Mouse (Mus musculus) liver, embryonic 16.5 days (tissue): ENCODE results near the gene Usp48. TPM values are rescaled to one million over a fixed set of nuclear protein-coding genes. Genes with fewer than 3 reads are reported as not detected.

ENCODE experiments used
- ATAC-seq: fragments of 200-750 bp; cut with Nextera tagmentation; 2 replicates; pipeline ENCODE4 v1.8.0; 2017; ENCODE audit warnings: low read depth, mild to moderate bottlenecking, moderate number of reproducible peaks, moderate library complexity
- H3K27ac ChIP-seq: fragments of 300-500 bp; sonication (generic); 2 replicates; pipeline ENCODE4 v1.5.1; 2014; ENCODE audit warnings: mild to moderate bottlenecking, low read length
- H3K27me3 ChIP-seq: fragments of 300-500 bp; sonication (generic); 2 replicates; pipeline ENCODE4 v1.6.1; 2014; ENCODE audit warnings: low read depth, low read length, mixed read lengths; ENCODE audit not compliant: control insufficient read depth, insufficient read depth
- H3K36me3 ChIP-seq: fragments of 300-500 bp; sonication (generic); 2 replicates; pipeline ENCODE4 v1.6.1; 2014; ENCODE audit warnings: mild to moderate bottlenecking; ENCODE audit not compliant: control insufficient read depth, insufficient read depth
- H3K4me1 ChIP-seq: fragments of 300-500 bp; sonication (generic); 2 replicates; pipeline ENCODE4 v1.6.1; 2014; ENCODE audit warnings: low read depth, low read length, mixed read lengths; ENCODE audit not compliant: control insufficient read depth
- H3K4me2 ChIP-seq: fragments of 300-500 bp; sonication (generic); 2 replicates; pipeline ENCODE4 v1.6.1; 2014; ENCODE audit warnings: low read depth, low read length, mixed read lengths
- H3K4me3 ChIP-seq: fragments of 300-500 bp; sonication (generic); 2 replicates; pipeline ENCODE4 v1.5.1; 2014; ENCODE audit warnings: low read depth, mild to moderate bottlenecking, low read length
- H3K9ac ChIP-seq: fragments of 300-500 bp; sonication (generic); 2 replicates; pipeline ENCODE4 v1.6.1; 2014; ENCODE audit warnings: low read depth, low read length
- H3K9me3 ChIP-seq: fragments of 300-500 bp; sonication (generic); replicated peaks from 2 replicates; pipeline ENCODE4 v1.6.1; 2016; ENCODE audit warnings: low read length; ENCODE audit not compliant: control insufficient read depth
- WGBS: fragments of 180-500 bp; shearing (Covaris S2); extraction: QIAGEN DNeasy Blood & Tissue Kit; methylation state at CpG from one replicate; pipeline ENCODE4 v1.1.7; 2014; ENCODE audit not compliant: insufficient replicate concordance; 5-methylcytosine and 5-hydroxymethylcytosine counted together
- polyA plus RNA-seq: library from polyadenylated mRNA; unstranded; fragments of >200 nt; fragmentation: Nextera tagmentation; extraction: Ambion mirVana; gene quantifications from 2 replicates; pipeline ENCODE4 v1.2.1, GENCODE M21; 2015

Usp48 gene
- polyA plus RNA-seq, 1 experiment from 2014 or later, result 27.1 TPM

DNA sequence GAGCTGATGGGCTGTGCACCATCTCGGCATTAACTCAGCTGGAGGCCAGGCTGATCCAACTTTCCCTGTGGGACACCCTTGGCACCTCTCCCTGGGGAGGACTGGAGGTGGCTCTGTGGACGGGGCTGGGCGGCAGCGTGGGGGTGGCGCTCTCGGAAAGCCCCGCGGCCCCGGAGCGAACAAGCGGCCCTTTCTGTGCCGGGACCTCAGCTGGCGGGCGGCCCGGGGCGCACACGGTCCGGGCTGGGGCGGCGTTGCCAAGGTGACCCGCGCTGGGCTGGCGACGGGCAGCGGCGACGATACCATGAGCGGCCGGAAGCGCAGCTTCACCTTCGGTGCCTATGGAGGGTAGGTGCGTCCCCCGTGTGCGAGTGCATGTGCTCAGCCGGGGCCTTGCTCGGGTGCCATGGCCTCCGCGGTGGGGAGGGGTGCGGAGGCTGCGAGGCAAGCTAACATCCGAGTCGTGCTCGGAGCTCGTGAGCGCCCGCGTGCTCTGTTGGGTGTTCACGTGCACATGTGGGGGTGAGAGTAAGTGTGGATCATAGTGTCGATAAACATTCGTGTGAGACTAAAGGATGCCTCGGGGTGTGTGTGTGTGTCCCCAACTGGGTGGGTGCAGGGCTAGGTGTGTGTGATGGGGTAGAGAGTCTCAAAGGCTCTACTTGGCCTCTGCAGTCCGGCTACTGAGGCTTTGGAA, 88.0 kb downstream of the Usp48 start:
- Histone ChIP-seq H3K9ac (no peak overlapping the region), H3K4me1 (no peaks in the 10 kb centered on the region; the same call in 1 of the 2 replicates), H3K36me3 (no peaks in the 10 kb centered on the region), H3K27ac (no peak overlapping the region), H3K9me3 (no peaks in the 10 kb centered on the region), H3K4me3 (0 out of 2 replicates have a peak overlapping the region, but pooled peaks have one; percentile 15), H3K27me3 (peaks cover 33% of the 10 kb centered on the region), H3K4me2 (no peak overlapping the region)
- 5% methylated on average over 41 of the region's 52 CpGs for WGBS
- ATAC-seq, result no peak

GRCm38 (mm10) chr4:137682961-137683453, 89.5 kb downstream of the Usp48 start:
- 35% methylated on average over 7 of the region's 7 CpGs for WGBS
- H3K4me2 ChIP-seq, result no peak overlapping the region
- no peak overlapping the region for H3K9ac ChIP-seq
- no peak overlapping the region for H3K4me3 ChIP-seq
- H3K27me3 ChIP-seq, result peaks cover 33% of the 10 kb centered on the region
- no peak overlapping the region for H3K27ac ChIP-seq
- ATAC-seq, result no peak
- no peaks in the 10 kb centered on the region; the same call in 1 of the 2 replicates for H3K4me1 ChIP-seq
- H3K36me3 ChIP-seq, result no peaks in the 10 kb centered on the region
- H3K9me3 ChIP-seq, result no peaks in the 10 kb centered on the region

DNA sequence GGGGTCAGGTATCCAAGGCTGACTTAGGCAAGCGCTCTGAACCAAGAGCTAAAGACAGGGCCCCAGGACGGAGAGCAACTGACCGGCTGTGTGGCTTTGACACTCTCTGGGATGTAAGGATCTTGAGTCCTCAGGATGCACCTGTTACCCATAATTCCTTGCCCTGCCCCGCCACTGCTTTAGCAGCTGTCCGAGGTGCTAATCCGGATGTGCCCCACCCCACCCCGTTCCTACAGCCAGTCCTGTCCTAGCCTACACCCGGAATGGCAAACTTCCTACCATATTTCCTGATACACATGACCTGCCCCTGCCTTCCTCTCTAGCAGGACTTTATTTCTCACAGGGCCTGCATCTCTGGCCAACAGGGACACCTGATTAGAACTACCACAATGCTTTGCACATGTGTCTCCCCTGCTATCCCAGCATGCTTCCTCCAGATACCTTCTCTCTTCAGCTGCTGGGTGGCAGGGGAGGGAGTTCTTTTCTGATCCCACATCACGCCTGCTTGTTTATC, 91.3 kb downstream of the Usp48 start:
- Histone ChIP-seq H3K27me3 (peaks cover 32% of the 10 kb centered on the region), H3K36me3 (no peaks in the 10 kb centered on the region), H3K4me3 (no peak overlapping the region), H3K4me2 (no peak overlapping the region), H3K9ac (no peak overlapping the region), H3K27ac (no peak overlapping the region), H3K4me1 (no peaks in the 10 kb centered on the region; the same call in 1 of the 2 replicates), H3K9me3 (no peaks in the 10 kb centered on the region)
- 19% methylated on average over 9 of the region's 9 CpGs for WGBS
- ATAC-seq, result no peak

GRCm38 (mm10) chr4:137686303-137686702, 92.7 kb downstream of the Usp48 start:
- WGBS, result 68% methylated on average over 5 of the region's 5 CpGs
- H3K27me3 ChIP-seq, result peaks cover 18% of the 10 kb centered on the region
- no peak for ATAC-seq

DNA sequence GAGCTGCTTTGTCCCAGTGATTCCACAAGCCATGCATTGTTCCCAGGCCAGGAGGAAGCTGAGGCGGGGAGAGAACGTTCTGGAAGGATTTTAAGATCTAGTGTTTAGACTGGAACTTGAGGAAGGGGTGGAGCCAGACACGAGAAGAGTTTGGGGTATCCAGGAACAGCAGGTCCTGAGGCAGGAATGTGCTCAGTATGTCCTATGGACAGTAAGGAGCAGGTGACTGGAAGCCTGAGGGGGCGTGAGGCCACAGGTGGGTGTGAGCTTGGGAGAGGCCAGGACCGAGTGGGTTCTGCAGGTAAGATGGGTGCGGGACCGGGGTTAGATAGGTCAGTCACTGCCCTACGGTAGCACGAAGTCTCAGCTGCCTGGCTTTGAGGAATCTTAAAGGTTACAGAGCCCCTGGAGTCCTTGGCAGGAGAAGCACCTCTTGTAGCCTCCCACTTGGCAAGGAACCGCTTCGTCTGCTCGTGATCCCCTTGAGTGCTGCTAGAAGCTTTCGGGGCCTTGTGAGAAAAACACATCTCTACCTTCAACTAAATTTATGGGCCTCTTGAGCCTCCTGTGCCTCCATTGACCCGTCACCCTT, 93.8 kb downstream of the Usp48 start:
- 63% methylated on average over 14 of the region's 14 CpGs for WGBS
- ATAC-seq, result no peak

More at GRCm38 (mm10) chr4:137686303-137686702, 92.7 kb downstream of the Usp48 start:
- Histone ChIP-seq H3K9me3 (no peaks in the 10 kb centered on the region), H3K4me2 (no peak overlapping the region), H3K9ac (no peak overlapping the region), H3K36me3 (no peaks in the 10 kb centered on the region), H3K4me1 (no peaks in the 10 kb centered on the region; the same call in 1 of the 2 replicates), H3K4me3 (no peak overlapping the region), H3K27ac (no peak overlapping the region)

GRCm38 (mm10) chr4:137692107-137692902, 98.8 kb downstream of the Usp48 start:
- no peak for ATAC-seq

More for the DNA sequence above, 93.8 kb downstream of the Usp48 start:
- no peaks in the 10 kb centered on the region for H3K4me1 ChIP-seq
- peaks cover 8% of the 10 kb centered on the region for H3K27me3 ChIP-seq
- no peak overlapping the region for H3K27ac ChIP-seq
- no peaks in the 10 kb centered on the region for H3K9me3 ChIP-seq
- no peaks in the 10 kb centered on the region for H3K36me3 ChIP-seq
- no peak overlapping the region for H3K9ac ChIP-seq
- H3K4me3 ChIP-seq, result no peak overlapping the region
- H3K4me2 ChIP-seq, result no peak overlapping the region

DNA sequence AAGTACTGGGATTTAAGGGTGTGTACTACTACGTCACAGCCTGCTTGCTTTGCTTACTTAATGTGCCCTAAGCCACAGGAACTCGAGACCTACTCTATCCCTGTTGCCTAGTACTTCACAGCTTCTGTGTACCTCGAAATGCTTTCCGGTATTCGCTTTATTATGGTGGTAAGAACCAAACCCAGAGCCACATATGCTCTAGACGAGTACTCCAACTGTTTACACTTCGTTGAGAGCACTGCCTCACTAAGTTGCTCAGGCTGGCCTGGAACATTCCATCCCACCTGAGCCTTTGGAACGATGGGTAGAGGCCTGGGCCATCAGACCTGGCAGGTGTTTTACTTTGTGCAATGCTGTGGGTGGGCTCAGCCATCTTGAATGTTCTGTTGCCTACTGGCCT, 101.7 kb downstream of the Usp48 start:
- Histone ChIP-seq H3K27ac (no peak overlapping the region), H3K9ac (no peak overlapping the region), H3K27me3 (no peaks in the 10 kb centered on the region), H3K36me3 (no peaks in the 10 kb centered on the region), H3K4me1 (no peaks in the 10 kb centered on the region; the same call in none of the 2 replicates), H3K4me2 (no peak overlapping the region), H3K9me3 (no peaks in the 10 kb centered on the region), H3K4me3 (no peak overlapping the region)
- 51% methylated on average over 8 of the region's 8 CpGs for WGBS
- ATAC-seq, result no peak

More at GRCm38 (mm10) chr4:137692107-137692902, 98.8 kb downstream of the Usp48 start:
- H3K4me1 ChIP-seq, result no peaks in the 10 kb centered on the region; the same call in 1 of the 2 replicates
- WGBS, result 56% methylated on average over 10 of the region's 10 CpGs
- no peaks in the 10 kb centered on the region for H3K36me3 ChIP-seq
- H3K27me3 ChIP-seq, result no peaks in the 10 kb centered on the region
- H3K4me3 ChIP-seq, result no peak overlapping the region
- no peaks in the 10 kb centered on the region for H3K9me3 ChIP-seq
- no peak overlapping the region for H3K9ac ChIP-seq
- H3K4me2 ChIP-seq, result no peak overlapping the region
- no peak overlapping the region for H3K27ac ChIP-seq

DNA sequence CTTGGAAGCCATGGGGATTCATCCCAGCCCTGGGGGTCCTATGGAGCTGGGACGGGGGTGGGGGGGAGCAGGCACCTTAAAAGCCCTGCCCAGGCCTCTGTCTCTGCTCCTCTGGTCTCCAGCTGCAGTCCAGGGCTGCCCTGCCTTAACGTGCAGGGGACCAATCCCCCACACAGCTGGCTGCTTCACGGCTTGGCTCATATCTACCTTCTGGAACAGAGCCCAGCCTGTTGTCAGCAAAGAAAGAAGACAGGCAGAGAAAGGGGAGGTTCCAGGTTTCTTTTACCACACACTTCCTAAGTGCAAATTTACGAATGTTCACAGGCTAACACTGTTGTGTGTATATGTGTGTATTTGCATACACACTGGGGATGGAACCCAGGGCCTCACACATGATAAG, 102.3 kb downstream of the Usp48 start:
- no peak for ATAC-seq
- 24% methylated on average over 4 of the region's 4 CpGs for WGBS

More for the DNA sequence above, 102.3 kb downstream of the Usp48 start:
- no peak overlapping the region for H3K4me2 ChIP-seq
- H3K27me3 ChIP-seq, result no peaks in the 10 kb centered on the region
- no peak overlapping the region for H3K27ac ChIP-seq
- no peaks in the 10 kb centered on the region; the same call in none of the 2 replicates for H3K4me1 ChIP-seq
- H3K9ac ChIP-seq, result no peak overlapping the region
- no peaks in the 10 kb centered on the region for H3K36me3 ChIP-seq
- H3K4me3 ChIP-seq, result no peak overlapping the region
- no peaks in the 10 kb centered on the region for H3K9me3 ChIP-seq
